Mouse (Mus musculus) limb, embryonic 15.5 days (tissue): ENCODE measurements at regions not wholly inside any gene's neighbourhood (a gene's known extent, or its start where the extent isn't known, plus 50 kb on each side); places are given as distances from the start of the nearest gene placed in this dataset.

Experiments
- ATAC-seq: fragments of 200-750 bp; cut with Nextera tagmentation; 2 replicates; pipeline ENCODE4 v1.8.0; 2017; ENCODE audit warnings: low read depth, moderate TSS enrichment; ENCODE audit not compliant: insufficient number of reproducible peaks, low FRiP score, low TSS enrichment
- H3K27ac ChIP-seq: fragments of 300-500 bp; sonication (generic); 2 replicates; pipeline ENCODE4 v1.5.1; 2015; ENCODE audit warnings: moderate library complexity, mild to moderate bottlenecking, inconsistent platforms
- H3K27me3 ChIP-seq: fragments of 300-500 bp; sonication (generic); 2 replicates; pipeline ENCODE4 v1.6.1; 2015; ENCODE audit warnings: inconsistent platforms
- H3K36me3 ChIP-seq: fragments of 300-500 bp; sonication (generic); 2 replicates; pipeline ENCODE4 v1.6.1; 2015; ENCODE audit warnings: inconsistent platforms
- H3K4me1 ChIP-seq: fragments of 300-500 bp; sonication (generic); 2 replicates; pipeline ENCODE4 v1.6.1; 2015; ENCODE audit warnings: inconsistent platforms
- H3K4me2 ChIP-seq: fragments of 300-500 bp; sonication (generic); 2 replicates; pipeline ENCODE4 v1.6.1; 2015; ENCODE audit warnings: mild to moderate bottlenecking, inconsistent platforms
- H3K4me3 ChIP-seq: fragments of 300-500 bp; sonication (generic); 2 replicates; pipeline ENCODE4 v1.5.1; 2015; ENCODE audit warnings: mild to moderate bottlenecking, inconsistent platforms
- H3K9ac ChIP-seq: fragments of 300-500 bp; sonication (generic); 2 replicates; pipeline ENCODE4 v1.6.1; 2015; ENCODE audit warnings: inconsistent platforms
- H3K9me3 ChIP-seq: fragments of 300-500 bp; sonication (generic); 2 replicates; pipeline ENCODE4 v1.6.1; 2016; ENCODE audit warnings: inconsistent platforms
- WGBS: fragments of 180-500 bp; shearing (Covaris S2); methylation state at CpG from one replicate; pipeline ENCODE4 v1.1.7; 2015; 5-methylcytosine and 5-hydroxymethylcytosine counted together

- 3% methylated on average over 8 of the region's 8 CpGs for WGBS
- Histone ChIP-seq H3K4me1 (peaks cover 20% of the 10 kb centered on the region), H3K4me3 (no peak overlapping the region), H3K27me3 (peaks cover 95% of the 10 kb centered on the region), H3K4me2 (no peak overlapping the region), H3K9me3 (no peaks in the 10 kb centered on the region), H3K27ac (no peak overlapping the region), H3K9ac (no peak overlapping the region), H3K36me3 (no peaks in the 10 kb centered on the region)
- ATAC-seq = no peak
Measured at GRCm38 (mm10) chr13:83716711-83717171, 212.9 kb downstream of the Mef2c start.

GRCm38 (mm10) chr13:83717686-83718210 is 213.9 kb downstream of the Mef2c start:
- 8% methylated on average over 4 of the region's 4 CpGs for WGBS
- H3K9me3 ChIP-seq = no peaks in the 10 kb centered on the region
- peaks cover 20% of the 10 kb centered on the region for H3K4me1 ChIP-seq

GRCm38 (mm10) chr13:83718431-83719410 is 214.9 kb downstream of the Mef2c start:
- no peak overlapping the region for H3K4me3 ChIP-seq
- 6% methylated on average over 10 of the region's 10 CpGs for WGBS
- H3K9me3 ChIP-seq = no peaks in the 10 kb centered on the region
- no peak overlapping the region for H3K4me2 ChIP-seq
- H3K27me3 ChIP-seq = peaks cover 96% of the 10 kb centered on the region
- H3K4me1 ChIP-seq = peaks cover 17% of the 10 kb centered on the region
- no peak for ATAC-seq
- H3K9ac ChIP-seq = no peak overlapping the region
- H3K27ac ChIP-seq = no peak overlapping the region
- H3K36me3 ChIP-seq = no peaks in the 10 kb centered on the region

More at GRCm38 (mm10) chr13:83717686-83718210, 213.9 kb downstream of the Mef2c start:
- no peak overlapping the region for H3K9ac ChIP-seq
- H3K36me3 ChIP-seq = no peaks in the 10 kb centered on the region
- no peak overlapping the region for H3K4me2 ChIP-seq
- H3K4me3 ChIP-seq = no peak overlapping the region
- H3K27ac ChIP-seq = no peak overlapping the region
- no peak for ATAC-seq
- H3K27me3 ChIP-seq = peaks cover 95% of the 10 kb centered on the region

- 3% methylated on average over 24 of the region's 24 CpGs for WGBS
- H3K4me2 ChIP-seq = no peak overlapping the region
Measured at GRCm38 (mm10) chr13:83719635-83720291, 215.9 kb downstream of the Mef2c start.

GRCm38 (mm10) chr13:83720352-83720751 is 216.5 kb downstream of the Mef2c start:
- Histone ChIP-seq H3K27me3 (peaks cover 94% of the 10 kb centered on the region), H3K4me2 (no peak overlapping the region), H3K36me3 (no peaks in the 10 kb centered on the region), H3K4me1 (peaks cover 11% of the 10 kb centered on the region), H3K27ac (no peak overlapping the region), H3K4me3 (no peak overlapping the region), H3K9ac (no peak overlapping the region), H3K9me3 (no peaks in the 10 kb centered on the region)
- under 1% methylated on average over 12 of the region's 12 CpGs for WGBS
- ATAC-seq = no peak

More at GRCm38 (mm10) chr13:83719635-83720291, 215.9 kb downstream of the Mef2c start:
- H3K36me3 ChIP-seq = no peaks in the 10 kb centered on the region
- H3K27me3 ChIP-seq = peaks cover 94% of the 10 kb centered on the region
- ATAC-seq = no peak
- H3K9me3 ChIP-seq = no peaks in the 10 kb centered on the region
- no peak overlapping the region for H3K9ac ChIP-seq
- H3K4me1 ChIP-seq = peaks cover 14% of the 10 kb centered on the region
- H3K27ac ChIP-seq = no peak overlapping the region
- no peak overlapping the region for H3K4me3 ChIP-seq

- peak overlapping the region; percentile 43 for H3K4me2 ChIP-seq
- no peak overlapping the region for H3K27ac ChIP-seq
- H3K9me3 ChIP-seq = no peaks in the 10 kb centered on the region
- no peak overlapping the region for H3K9ac ChIP-seq
- H3K4me3 ChIP-seq = peak overlapping the region; percentile 26
- under 1% methylated on average over 30 of the region's 30 CpGs for WGBS
- H3K27me3 ChIP-seq = peaks cover 93% of the 10 kb centered on the region
- no peaks in the 10 kb centered on the region for H3K36me3 ChIP-seq
- ATAC-seq = no peak
- H3K4me1 ChIP-seq = peaks cover 9% of the 10 kb centered on the region
Measured at GRCm38 (mm10) chr13:83720883-83721371, 217.1 kb downstream of the Mef2c start.

- Histone ChIP-seq H3K9ac (no peak overlapping the region), H3K4me2 (no peak overlapping the region), H3K4me1 (peaks cover 9% of the 10 kb centered on the region), H3K9me3 (no peaks in the 10 kb centered on the region), H3K27ac (no peak overlapping the region), H3K4me3 (no peak overlapping the region), H3K27me3 (peaks cover 93% of the 10 kb centered on the region), H3K36me3 (no peaks in the 10 kb centered on the region)
- no peak for ATAC-seq
- under 1% methylated on average over 14 of the region's 14 CpGs for WGBS
Measured at GRCm38 (mm10) chr13:83721563-83721962, 217.7 kb downstream of the Mef2c start.

- no peak overlapping the region for H3K27ac ChIP-seq
- ATAC-seq = no peak
- peaks cover 94% of the 10 kb centered on the region for H3K27me3 ChIP-seq
- no peaks in the 10 kb centered on the region for H3K36me3 ChIP-seq
- 4% methylated on average over 7 of the region's 7 CpGs for WGBS
- H3K9ac ChIP-seq = no peak overlapping the region
- H3K9me3 ChIP-seq = no peaks in the 10 kb centered on the region
- H3K4me3 ChIP-seq = no peak overlapping the region
- no peak overlapping the region for H3K4me2 ChIP-seq
- peaks cover 14% of the 10 kb centered on the region for H3K4me1 ChIP-seq
Measured at GRCm38 (mm10) chr13:83722241-83722640, 218.4 kb downstream of the Mef2c start.

- Histone ChIP-seq H3K4me2 (no peak overlapping the region), H3K4me1 (peaks cover 18% of the 10 kb centered on the region), H3K9me3 (no peaks in the 10 kb centered on the region), H3K27ac (no peak overlapping the region), H3K36me3 (no peaks in the 10 kb centered on the region), H3K27me3 (peaks cover 94% of the 10 kb centered on the region), H3K9ac (no peak overlapping the region), H3K4me3 (no peak overlapping the region)
- 12% methylated on average over 3 of the region's 3 CpGs for WGBS
- ATAC-seq = no peak
Measured at GRCm38 (mm10) chr13:83722791-83723190, 219.0 kb downstream of the Mef2c start.

GRCm38 (mm10) chr13:83723396-83723795 is 219.6 kb downstream of the Mef2c start:
- Histone ChIP-seq H3K4me1 (peaks cover 18% of the 10 kb centered on the region), H3K27me3 (peaks cover 94% of the 10 kb centered on the region), H3K4me3 (no peak overlapping the region), H3K36me3 (no peaks in the 10 kb centered on the region), H3K4me2 (no peak overlapping the region), H3K27ac (no peak overlapping the region), H3K9ac (no peak overlapping the region), H3K9me3 (no peaks in the 10 kb centered on the region)
- WGBS = 14% methylated on average over 2 of the region's 2 CpGs
- no peak for ATAC-seq

GRCm38 (mm10) chr13:83724196-83724595 is 220.4 kb downstream of the Mef2c start:
- H3K4me1 ChIP-seq = peaks cover 18% of the 10 kb centered on the region
- no peak overlapping the region for H3K27ac ChIP-seq
- H3K27me3 ChIP-seq = peaks cover 92% of the 10 kb centered on the region
- no peaks in the 10 kb centered on the region for H3K9me3 ChIP-seq
- WGBS = 26% methylated on average over 3 of the region's 3 CpGs
- H3K36me3 ChIP-seq = no peaks in the 10 kb centered on the region
- H3K4me2 ChIP-seq = no peak overlapping the region
- no peak overlapping the region for H3K4me3 ChIP-seq
- no peak overlapping the region for H3K9ac ChIP-seq
- no peak for ATAC-seq
